ENCODE assay signal across 7 mouse cellular contexts in the genomic region with DNA sequence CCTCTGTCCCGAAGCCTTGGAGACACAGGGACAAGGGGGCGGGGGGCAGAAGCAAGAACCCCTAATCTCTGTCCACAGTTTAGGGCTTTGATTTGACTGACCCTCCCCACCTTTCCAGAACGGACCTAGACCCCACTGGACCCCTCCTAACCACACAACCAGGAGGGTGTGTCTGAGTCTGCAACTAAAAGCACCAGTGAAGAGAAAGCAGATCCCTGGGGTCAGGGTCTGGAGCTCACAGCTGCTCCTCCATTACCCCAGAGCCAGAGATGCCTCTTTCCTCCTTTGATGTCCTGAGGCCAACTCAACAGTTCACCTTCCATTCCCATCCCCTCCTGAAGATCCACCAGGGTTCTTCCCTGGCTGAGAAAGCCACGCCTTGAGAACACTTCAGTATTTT. TPM values are rescaled to one million over a fixed set of nuclear protein-coding genes. Genes with fewer than 3 reads are reported as not detected.
DNase-seq lines count a peak whose midpoint lies in the region; ATAC-seq and TF ChIP-seq lines count a peak whose summit lies in the region.

No protein-coding gene starts in this region.

- peaks cover 7% of the 10 kb centered on the region; the same call in 1 of the 2 replicates for H3K4me1 ChIP-seq in lung, postnatal 0 days (ENCODE audit: insufficient read depth, low read depth, low read length)
- H3K4me1 ChIP-seq in forebrain, embryonic 14.5 days (ENCODE audit: control insufficient read depth, insufficient read depth, low read length): peaks cover 14% of the 10 kb centered on the region
- peaks cover 30% of the 10 kb centered on the region for H3K4me1 ChIP-seq in liver, embryonic 12.5 days
- peaks cover 30% of the 10 kb centered on the region for H3K4me1 ChIP-seq in stomach, embryonic 15.5 days

- H3K4me2 ChIP-seq in lung, postnatal 0 days (replicated peaks; ENCODE audit: low read depth, low read length): peak overlapping the region; percentile 97
- H3K4me2 ChIP-seq in forebrain, embryonic 14.5 days (ENCODE audit: low read length): peak overlapping the region; percentile 88
- peak overlapping the region; percentile 98 for H3K4me2 ChIP-seq in liver, embryonic 12.5 days
- H3K4me2 ChIP-seq in stomach, embryonic 15.5 days: peak overlapping the region; percentile 87

- H3K27ac ChIP-seq in lung, postnatal 0 days (ENCODE audit: low read length): no peak overlapping the region
- H3K27ac ChIP-seq in forebrain, embryonic 14.5 days (ENCODE audit: low read depth, low read length): no peak overlapping the region
- H3K27ac ChIP-seq in liver, embryonic 12.5 days: no peak overlapping the region
- no peak overlapping the region for H3K27ac ChIP-seq in stomach, embryonic 15.5 days

- H3K4me3 ChIP-seq in lung, postnatal 0 days (ENCODE audit: low read depth, low read length): peak overlapping the region; percentile 99
- H3K4me3 ChIP-seq in forebrain, embryonic 14.5 days (ENCODE audit: low read depth, low read length): peak overlapping the region; percentile 64
- H3K4me3 ChIP-seq in liver, embryonic 12.5 days: peak overlapping the region; percentile 95
- peak overlapping the region; percentile 94 for H3K4me3 ChIP-seq in stomach, embryonic 15.5 days (replicated peaks)

- no peak for DNase-seq in lung, postnatal 0 days (ENCODE audit: low spot score)
- no peak for DNase-seq in lung, postnatal 36 days
- no peak for DNase-seq in forebrain, embryonic 14.5 days (ENCODE audit: low spot score)
- no peak for DNase-seq in adrenal gland, postnatal 4 days (ENCODE audit: low spot score in 2 of 2)
- DNase-seq in urinary bladder, postnatal 36 days (ENCODE audit: low spot score in 2 of 2): no peak

- H3K27me3 ChIP-seq in lung, postnatal 0 days (replicated peaks; ENCODE audit: insufficient read depth, low read length): no peaks in the 10 kb centered on the region
- H3K27me3 ChIP-seq in forebrain, embryonic 14.5 days (replicated peaks; ENCODE audit: control insufficient read depth, insufficient read depth, low read length): no peaks in the 10 kb centered on the region
- H3K27me3 ChIP-seq in liver, embryonic 12.5 days (replicated peaks): no peaks in the 10 kb centered on the region
- H3K27me3 ChIP-seq in stomach, embryonic 15.5 days (replicated peaks): no peaks in the 10 kb centered on the region

- no peak for TF ChIP-seq EP300 in lung, postnatal 0 days (IDR thresholded peaks at IDR 0.05)

- no peaks in the 10 kb centered on the region for H3K9me3 ChIP-seq in lung, postnatal 0 days (ENCODE audit: low read length)
- H3K9me3 ChIP-seq in forebrain, embryonic 14.5 days (replicated peaks; ENCODE audit: control insufficient read depth, low read length): no peaks in the 10 kb centered on the region
- no peaks in the 10 kb centered on the region for H3K9me3 ChIP-seq in liver, embryonic 12.5 days (replicated peaks)
- H3K9me3 ChIP-seq in stomach, embryonic 15.5 days: no peaks in the 10 kb centered on the region

- WGBS in lung, postnatal 0 days: 42% methylated on average over 4 of the region's 4 CpGs
- WGBS in forebrain, embryonic 14.5 days: 42% methylated on average over 4 of the region's 4 CpGs
- 36% methylated on average over 4 of the region's 4 CpGs for WGBS in liver, embryonic 12.5 days (ENCODE audit: insufficient replicate concordance)
- WGBS in stomach, embryonic 15.5 days: 32% methylated on average over 4 of the region's 4 CpGs

- ATAC-seq in lung, postnatal 0 days: no peak
- ATAC-seq in forebrain, embryonic 14.5 days: no peak
- ATAC-seq in liver, embryonic 12.5 days: no peak
- ATAC-seq in stomach, embryonic 15.5 days (ENCODE audit: insufficient read depth, low FRiP score, low read depth): no peak

- peak overlapping the region; percentile 89 for H3K9ac ChIP-seq in lung, postnatal 0 days (replicated peaks; ENCODE audit: low read depth)
- H3K9ac ChIP-seq in forebrain, embryonic 14.5 days (ENCODE audit: low read length): peak overlapping the region; percentile 94
- peak overlapping the region; percentile 94 for H3K9ac ChIP-seq in liver, embryonic 12.5 days
- H3K9ac ChIP-seq in stomach, embryonic 15.5 days: no peak overlapping the region

- no peak for TF ChIP-seq CTCF in lung, postnatal 0 days (IDR thresholded peaks at IDR 0.05)

- no peaks in the 10 kb centered on the region for H3K36me3 ChIP-seq in lung, postnatal 0 days (ENCODE audit: insufficient read depth, low read length)
- no peaks in the 10 kb centered on the region for H3K36me3 ChIP-seq in forebrain, embryonic 14.5 days (ENCODE audit: control insufficient read depth, insufficient read depth, low read length)
- H3K36me3 ChIP-seq in liver, embryonic 12.5 days: no peaks in the 10 kb centered on the region
- no peaks in the 10 kb centered on the region; the same call in 1 of the 2 replicates for H3K36me3 ChIP-seq in stomach, embryonic 15.5 days

RNA-seq across cellular contexts. Expression of a gene that starts 1.0 kb away (rescaled TPM):
- 13.3 and 14.1 TPM in 2 replicates for polyA plus RNA-seq in lung, postnatal 0 days (2015; fragmentation: Nextera tagmentation; extraction: Ambion mirVana)
- polyA plus RNA-seq in forebrain, embryonic 14.5 days (2014; fragmentation: Nextera tagmentation; extraction: Ambion mirVana): 6.9 and 8.2 TPM in 2 replicates
- polyA plus RNA-seq in liver, embryonic 12.5 days (2016; fragmentation: Nextera tagmentation; extraction: Ambion mirVana): 7.0 and 7.1 TPM in 2 replicates
- polyA plus RNA-seq in stomach, embryonic 15.5 days (2015; fragmentation: Nextera tagmentation; extraction: Ambion mirVana): 19.3 and 20.3 TPM in 2 replicates
- total RNA-seq in adrenal gland, postnatal 4 days (2021): 10 to 100 TPM; 30.3 to 32.7 TPM

RNA-seq across cellular contexts. Expression of a gene that starts 22.5 kb away (rescaled TPM):
- 0.87 and 1.0 TPM in 2 replicates for polyA plus RNA-seq in lung, postnatal 0 days (2015; fragmentation: Nextera tagmentation; extraction: Ambion mirVana)
- polyA plus RNA-seq in forebrain, embryonic 14.5 days (2014; fragmentation: Nextera tagmentation; extraction: Ambion mirVana): 11.3 and 13.6 TPM in 2 replicates
- 22.7 and 25.0 TPM in 2 replicates for polyA plus RNA-seq in liver, embryonic 12.5 days (2016; fragmentation: Nextera tagmentation; extraction: Ambion mirVana)
- 16.6 and 17.6 TPM in 2 replicates for polyA plus RNA-seq in stomach, embryonic 15.5 days (2015; fragmentation: Nextera tagmentation; extraction: Ambion mirVana)
- total RNA-seq in adrenal gland, postnatal 4 days (2021): 1 to 10 TPM; 5.3 to 6.1 TPM

RNA-seq across cellular contexts. Expression of a gene that starts 22.7 kb away (rescaled TPM):
- 113 and 118 TPM in 2 replicates for polyA plus RNA-seq in lung, postnatal 0 days (2015; fragmentation: Nextera tagmentation; extraction: Ambion mirVana)
- 100 and 111 TPM in 2 replicates for polyA plus RNA-seq in forebrain, embryonic 14.5 days (2014; fragmentation: Nextera tagmentation; extraction: Ambion mirVana)
- polyA plus RNA-seq in liver, embryonic 12.5 days (2016; fragmentation: Nextera tagmentation; extraction: Ambion mirVana): 89.1 and 95.3 TPM in 2 replicates
- polyA plus RNA-seq in stomach, embryonic 15.5 days (2015; fragmentation: Nextera tagmentation; extraction: Ambion mirVana): 136 and 150 TPM in 2 replicates
- 10 to 100 TPM; 79.8 to 88.5 TPM for total RNA-seq in adrenal gland, postnatal 4 days (2021)

RNA-seq across cellular contexts. Expression of a gene that starts 28.0 kb away (rescaled TPM):
- 0.69 and 1.3 TPM in 2 replicates for polyA plus RNA-seq in lung, postnatal 0 days (2015; fragmentation: Nextera tagmentation; extraction: Ambion mirVana)
- not detected in 2 replicates for polyA plus RNA-seq in forebrain, embryonic 14.5 days (2014; fragmentation: Nextera tagmentation; extraction: Ambion mirVana)
- polyA plus RNA-seq in liver, embryonic 12.5 days (2016; fragmentation: Nextera tagmentation; extraction: Ambion mirVana): not detected in 2 replicates
- polyA plus RNA-seq in stomach, embryonic 15.5 days (2015; fragmentation: Nextera tagmentation; extraction: Ambion mirVana): 0.74 and 1.2 TPM in 2 replicates
- total RNA-seq in adrenal gland, postnatal 4 days (2021): under 1 TPM; 0.22 to 0.37 TPM

RNA-seq across cellular contexts. Expression of a gene that starts 46.7 kb away (rescaled TPM):
- polyA plus RNA-seq in lung, postnatal 0 days (2015; fragmentation: Nextera tagmentation; extraction: Ambion mirVana): 72.9 and 75.0 TPM in 2 replicates
- polyA plus RNA-seq in forebrain, embryonic 14.5 days (2014; fragmentation: Nextera tagmentation; extraction: Ambion mirVana): 120 and 137 TPM in 2 replicates
- 182 and 186 TPM in 2 replicates for polyA plus RNA-seq in liver, embryonic 12.5 days (2016; fragmentation: Nextera tagmentation; extraction: Ambion mirVana)
- polyA plus RNA-seq in stomach, embryonic 15.5 days (2015; fragmentation: Nextera tagmentation; extraction: Ambion mirVana): 223 and 264 TPM in 2 replicates
- total RNA-seq in adrenal gland, postnatal 4 days (2021): 100 to 1,000 TPM; 122 to 126 TPM
